Mouse (Mus musculus) bone marrow, adult 2 months (tissue): ENCODE measurements around the gene Robo2. TPM values are rescaled to one million over a fixed set of nuclear protein-coding genes. Genes with fewer than 3 reads are reported as not detected.
"Not testable (repeated sequence)": the region's sequence is repeated elsewhere in the genome, so short reads cannot be mapped to it uniquely, and the experiment has no call there.

Experiments used
- H3K27ac ChIP-seq: fragments of 200-500 bp; 2 replicates; pipeline ENCODE4 v1.5.1; 2012; ENCODE audit warnings: low read depth, mild to moderate bottlenecking, control low read depth, inconsistent platforms, low read length; ENCODE audit not compliant: control insufficient read depth, poor library complexity, insufficient read depth
- H3K4me1 ChIP-seq: fragments of 200-500 bp; 2 replicates; pipeline ENCODE4 v1.6.1; 2011; ENCODE audit warnings: low read length; ENCODE audit not compliant: control insufficient read depth, insufficient read depth
- H3K4me3 ChIP-seq: fragments of 200-500 bp; replicated peaks from 2 replicates; pipeline ENCODE3; 2011; ENCODE audit warnings: mild to moderate bottlenecking, low read depth, low read length, control low read depth; ENCODE audit not compliant: control insufficient read depth
- CTCF ChIP-seq: fragments of 200-500 bp; IDR thresholded peaks from 2 replicates; pipeline ENCODE4 v1.5.1; 2011; ENCODE audit warnings: low read length, control low read depth; ENCODE audit not compliant: control insufficient read depth, insufficient read depth
- POLR2A ChIP-seq: fragments of 200-500 bp; IDR thresholded peaks from 2 replicates; pipeline ENCODE4 v1.6.1; 2011; ENCODE audit warnings: low read depth, mild to moderate bottlenecking, control low read depth, low read length, borderline replicate concordance; ENCODE audit not compliant: control insufficient read depth
- WGBS: fragments of 180-500 bp; shearing (Covaris S2); methylation state at CpG from one replicate; pipeline ENCODE4 v1.1.7; 2018; 5-methylcytosine and 5-hydroxymethylcytosine counted together
- polyA plus RNA-seq: library from polyadenylated mRNA; stranded (reverse); fragments of >200 nt; gene quantifications from 2 replicates; pipeline ENCODE4 v1.2.4, GENCODE M21; 2011; ENCODE audit warnings: low replicate concordance; ENCODE audit not compliant: missing spikeins, insufficient read depth, insufficient read length

Gene Robo2
- polyA plus RNA-seq, 1 experiment: not detected

DNA sequence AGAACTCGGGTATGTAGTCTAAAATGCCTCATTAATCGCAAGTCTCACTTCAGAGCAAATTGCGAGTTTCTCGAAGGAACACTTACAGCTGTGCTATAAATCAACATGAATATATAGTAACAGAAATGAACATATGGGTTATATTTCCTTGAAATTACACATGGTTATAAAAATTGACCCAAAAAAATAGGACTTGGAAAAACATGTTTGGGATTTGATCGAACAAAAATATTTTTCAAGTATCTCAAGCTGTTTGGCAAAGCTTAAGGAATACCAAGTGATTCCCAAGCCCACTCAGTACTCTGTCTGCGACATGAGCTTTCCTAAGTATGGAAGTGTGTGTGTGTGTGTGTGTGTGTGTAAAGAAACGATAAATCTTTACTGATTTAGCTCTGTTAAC lies 242.5 kb downstream of the Robo2 start:
- no peak for TF ChIP-seq CTCF
- TF ChIP-seq POLR2A: no peak
- no peak overlapping the region for H3K4me3 ChIP-seq
- no peaks in the 10 kb centered on the region for H3K4me1 ChIP-seq
- WGBS: 63% methylated on average over 7 of the region's 7 CpGs
- H3K27ac ChIP-seq: no peak overlapping the region

DNA sequence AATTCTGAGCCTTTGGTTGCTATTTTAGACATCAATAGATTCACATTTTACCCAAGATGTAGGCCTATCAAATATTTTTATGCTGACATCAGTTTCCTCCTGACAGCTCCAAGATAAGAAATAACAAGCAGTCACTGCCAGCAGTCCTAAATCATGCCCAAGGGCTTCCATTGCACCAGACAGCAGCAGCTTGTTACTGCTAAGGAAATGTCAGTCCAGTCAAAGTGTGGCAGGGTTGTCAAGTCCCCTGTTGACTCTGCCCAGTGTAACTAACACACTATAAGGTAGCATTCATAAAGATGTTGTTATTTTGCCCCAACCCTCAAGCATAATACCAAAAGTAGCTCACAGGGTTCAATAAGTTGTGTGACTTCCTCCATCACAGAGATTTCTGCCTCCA lies 243.8 kb downstream of the Robo2 start:
- H3K4me1 ChIP-seq: no peaks in the 10 kb centered on the region
- H3K27ac ChIP-seq: no peak overlapping the region
- TF ChIP-seq POLR2A (no peak), CTCF (no peak)
- no peak overlapping the region for H3K4me3 ChIP-seq

DNA sequence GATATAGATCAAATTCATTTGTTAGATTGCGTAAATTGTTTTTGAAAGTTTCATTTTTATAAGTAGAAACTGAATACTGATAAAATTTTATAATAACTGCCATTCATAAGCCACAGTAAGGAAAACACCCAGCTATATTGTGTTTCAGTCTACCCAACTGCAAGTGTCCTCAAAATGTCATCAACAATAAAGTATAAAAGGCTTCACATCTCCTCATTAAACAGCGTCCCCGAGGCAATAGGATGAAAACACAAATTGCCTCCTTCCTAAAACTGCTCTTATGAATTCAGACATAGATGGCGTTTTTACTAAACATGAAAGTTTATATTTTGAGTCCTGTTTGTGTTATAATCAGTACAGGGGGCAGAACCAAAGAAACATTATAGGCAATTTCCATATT lies 249.6 kb downstream of the Robo2 start:
- H3K4me1 ChIP-seq: no peaks in the 10 kb centered on the region
- WGBS: 78% methylated on average over 4 of the region's 4 CpGs
- TF ChIP-seq POLR2A (no peak), CTCF (no peak)
- no peak overlapping the region for H3K27ac ChIP-seq
- no peak overlapping the region for H3K4me3 ChIP-seq

DNA sequence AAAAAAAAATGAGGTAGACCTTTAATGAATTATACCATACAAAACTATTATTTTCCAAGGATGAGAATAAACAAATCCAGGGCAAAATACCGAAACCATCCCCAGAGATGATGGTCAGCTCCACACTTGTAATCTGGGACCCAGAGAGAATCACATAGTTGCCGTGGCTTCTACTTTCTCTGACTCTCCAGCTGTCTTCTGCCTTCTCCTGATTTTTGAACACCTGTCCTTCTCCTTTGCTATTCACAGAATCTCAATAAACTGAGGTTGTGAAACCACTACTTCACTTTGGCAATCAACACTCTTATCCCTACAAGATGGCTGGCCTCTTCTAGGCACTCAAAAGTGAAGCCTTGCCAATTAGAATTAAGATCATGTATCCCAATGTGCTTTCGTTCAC lies 252.4 kb downstream of the Robo2 start:
- Histone ChIP-seq H3K4me1 (no peaks in the 10 kb centered on the region), H3K27ac (no peak overlapping the region), H3K4me3 (no peak overlapping the region)
- TF ChIP-seq POLR2A (no peak), CTCF (no peak)
- 70% methylated on average over 3 of the region's 3 CpGs for WGBS

DNA sequence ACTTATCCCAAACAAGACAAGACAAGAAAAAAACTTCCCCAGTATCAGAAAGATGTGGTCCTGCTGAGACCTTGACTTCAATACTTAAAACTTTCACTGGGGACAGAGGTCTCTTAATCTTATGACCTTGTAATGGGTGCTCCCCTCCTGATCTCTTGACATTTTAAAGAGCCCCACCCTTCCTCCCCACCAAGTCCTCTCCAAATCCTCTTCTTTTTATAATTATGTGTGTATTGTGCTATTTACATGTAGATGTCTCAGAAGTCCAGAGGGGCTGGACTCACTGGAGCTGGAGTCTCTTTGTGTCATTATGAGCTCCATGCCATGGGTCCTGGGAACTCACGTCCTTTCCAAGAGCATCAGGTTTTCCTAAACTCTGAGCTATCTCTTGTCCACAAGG lies 275.4 kb downstream of the Robo2 start:
- Histone ChIP-seq H3K4me1 (no peaks in the 10 kb centered on the region), H3K4me3 (no peak overlapping the region), H3K27ac (no peak overlapping the region)
- 73% methylated on average over 1 of the region's 1 CpGs for WGBS
- TF ChIP-seq CTCF (no peak), POLR2A (no peak)

DNA sequence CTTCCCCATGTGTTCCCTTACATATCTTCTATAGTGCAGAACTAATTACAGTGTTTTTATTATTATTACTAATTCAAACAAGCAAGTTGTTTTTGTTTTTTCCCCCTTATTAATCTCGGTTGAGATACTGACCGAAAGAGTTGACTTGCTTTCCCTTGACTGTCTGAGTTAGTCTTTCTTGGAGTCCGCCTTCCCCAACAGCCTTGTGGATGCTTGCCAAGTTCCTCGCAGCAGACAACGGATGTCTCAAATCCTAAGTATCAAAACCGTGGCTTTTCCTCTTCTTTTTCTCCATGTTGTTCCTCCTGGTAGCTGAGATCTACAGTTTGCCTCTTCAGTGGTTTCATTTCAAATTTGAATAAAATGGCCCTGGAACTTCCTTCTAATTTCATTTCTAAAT lies 278.8 kb downstream of the Robo2 start:
- H3K4me3 ChIP-seq: no peak overlapping the region
- H3K27ac ChIP-seq: no peak overlapping the region
- TF ChIP-seq CTCF (no peak), POLR2A (no peak)
- 74% methylated on average over 6 of the region's 6 CpGs for WGBS
- no peaks in the 10 kb centered on the region for H3K4me1 ChIP-seq

DNA sequence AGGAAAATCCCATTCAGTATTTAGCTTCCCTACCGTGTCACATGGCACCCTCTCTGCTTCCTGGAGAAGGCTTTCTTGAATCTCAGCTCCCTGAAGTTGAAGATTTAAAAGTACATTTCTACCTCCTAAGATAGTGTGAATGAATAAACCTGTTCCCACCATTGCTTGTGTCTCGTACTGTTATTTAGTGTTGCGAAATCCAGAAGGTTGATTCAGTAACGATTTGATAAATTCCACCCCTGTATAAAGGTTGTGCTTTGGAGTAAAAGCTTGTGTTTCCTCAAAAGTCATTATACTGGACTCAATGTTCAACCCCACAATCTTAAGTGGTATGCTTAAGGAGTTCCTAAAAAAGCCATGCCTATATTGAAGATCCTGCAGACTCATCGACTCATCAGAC lies 280.3 kb downstream of the Robo2 start:
- 78% methylated on average over 5 of the region's 5 CpGs for WGBS

DNA sequence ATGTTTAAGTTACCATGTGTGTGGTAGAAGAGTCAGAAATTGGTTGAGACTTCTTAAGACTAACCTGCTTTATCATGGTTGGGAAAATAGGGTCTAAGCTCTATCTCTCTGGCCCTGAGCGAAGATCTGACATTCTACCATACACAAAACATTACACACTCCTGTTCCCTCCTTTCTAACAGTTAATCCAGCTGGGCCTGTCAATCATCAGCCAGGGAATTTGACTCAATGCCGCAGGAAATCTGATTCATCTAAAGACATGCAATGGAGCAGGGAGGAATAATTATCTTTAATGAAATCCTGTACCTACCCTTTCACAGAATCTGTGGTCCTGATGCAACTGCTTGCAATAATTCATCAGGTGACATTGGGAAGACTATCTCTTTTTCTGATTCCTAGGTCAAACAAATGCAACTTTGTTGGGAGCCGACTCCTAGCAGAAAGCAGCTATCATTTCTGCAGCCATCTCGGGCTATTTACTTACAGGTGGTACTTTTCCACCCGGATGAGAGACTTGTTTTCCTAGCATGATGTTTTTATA lies 283.1 kb downstream of the Robo2 start:
- Histone ChIP-seq H3K4me1 (no peaks in the 10 kb centered on the region), H3K27ac (no peak overlapping the region), H3K4me3 (no peak overlapping the region)
- TF ChIP-seq POLR2A (no peak), CTCF (no peak)
- 73% methylated on average over 5 of the region's 5 CpGs for WGBS

More for the DNA sequence above, 280.3 kb downstream of the Robo2 start:
- Histone ChIP-seq H3K4me3 (no peak overlapping the region), H3K4me1 (no peaks in the 10 kb centered on the region), H3K27ac (no peak overlapping the region)
- TF ChIP-seq CTCF (no peak), POLR2A (no peak)

DNA sequence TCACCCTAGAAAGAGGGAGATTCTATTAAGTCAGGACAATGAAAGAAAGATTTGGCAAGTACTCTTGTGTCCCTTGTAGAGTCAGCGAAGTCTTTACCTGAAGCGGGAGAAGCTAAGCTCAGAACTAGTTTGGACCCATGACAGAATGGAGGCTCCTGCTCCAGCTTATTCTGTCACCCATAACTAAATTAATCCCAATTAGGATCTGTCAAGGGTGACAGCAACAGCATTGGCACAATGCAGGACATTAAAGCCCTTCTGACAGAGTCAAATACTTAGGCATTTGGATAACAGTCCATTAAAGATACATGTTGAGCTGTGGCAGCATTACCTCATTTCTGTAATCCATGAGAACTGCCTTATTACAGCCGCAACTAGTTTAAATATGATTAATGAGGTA lies 298.5 kb downstream of the Robo2 start:
- Histone ChIP-seq H3K4me3 (no peak overlapping the region), H3K4me1 (no peaks in the 10 kb centered on the region), H3K27ac (no peak overlapping the region)
- 76% methylated on average over 3 of the region's 3 CpGs for WGBS
- no peak for TF ChIP-seq POLR2A
- no peak for TF ChIP-seq CTCF

DNA sequence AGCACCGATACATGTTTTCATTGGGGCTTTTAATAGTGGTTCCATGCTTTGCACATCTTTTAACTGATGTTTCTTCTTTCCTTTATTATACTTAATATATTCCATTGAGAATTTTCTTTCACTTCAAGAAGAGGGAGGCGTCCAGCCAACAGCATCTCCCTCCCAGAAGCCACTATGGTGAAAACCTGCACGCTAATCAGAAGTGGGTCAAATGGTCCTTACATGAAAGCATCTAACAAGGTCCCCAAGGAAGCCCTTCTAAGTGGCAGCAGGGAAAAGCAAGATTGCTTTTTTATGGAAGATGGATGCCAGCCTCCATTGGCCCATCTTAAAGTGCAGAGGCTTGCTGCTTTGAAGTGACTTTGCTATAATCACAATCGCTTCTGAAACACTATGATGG lies 300.5 kb downstream of the Robo2 start:
- TF ChIP-seq CTCF: no peak
- TF ChIP-seq POLR2A: no peak
- Histone ChIP-seq H3K27ac (no peak overlapping the region), H3K4me1 (no peaks in the 10 kb centered on the region), H3K4me3 (no peak overlapping the region)
- 73% methylated on average over 4 of the region's 4 CpGs for WGBS

DNA sequence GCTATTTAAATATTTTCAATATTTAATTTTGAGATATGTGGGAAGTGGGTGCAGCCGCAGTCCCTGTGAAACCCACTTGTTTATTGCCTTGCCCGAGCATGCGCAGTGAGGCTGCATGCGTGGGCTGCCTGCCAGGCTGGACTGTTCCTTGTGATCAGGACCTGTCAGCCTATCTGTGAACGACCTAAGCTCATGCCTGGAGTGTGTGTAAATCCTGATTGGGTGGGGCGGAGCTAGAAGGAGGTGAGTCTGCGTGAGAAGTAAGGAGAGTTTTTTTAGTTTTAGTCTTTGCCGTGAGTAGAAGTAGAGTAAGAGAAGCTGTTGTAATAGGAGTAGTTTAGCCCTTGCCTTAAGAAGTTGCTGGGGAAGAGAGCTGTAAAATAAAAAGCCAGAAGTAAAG lies 307.2 kb downstream of the Robo2 start:
- H3K27ac ChIP-seq, H3K4me1 ChIP-seq, H3K4me3 ChIP-seq: not testable (repeated sequence)
- 80% methylated on average over 8 of the region's 8 CpGs for WGBS
